Mouse (Mus musculus) ES-E14 (cell line): Measurements from ENCODE around the gene Itpa. TPM values are rescaled to one million over a fixed set of nuclear protein-coding genes. Genes with fewer than 3 reads are reported as not detected.

ENCODE experiments used
- DNase-seq: peaks from one replicate; pipeline ENCODE4 v3.0.0-alpha.2; 2013; ENCODE audit warnings: low read depth, low spot score
- H3K27ac ChIP-seq: 2 replicates; pipeline ENCODE4 v1.5.1; 2012; ENCODE audit warnings: low read depth, mild to moderate bottlenecking, low read length, moderate library complexity, mixed read lengths; ENCODE audit not compliant: poor library complexity, insufficient read depth, severe bottlenecking
- H3K36me3 ChIP-seq: 2 replicates; pipeline ENCODE4 v1.6.1; 2012; ENCODE audit warnings: mild to moderate bottlenecking, low read length, moderate library complexity, mixed read lengths; ENCODE audit not compliant: control insufficient read depth, poor library complexity, insufficient read depth, severe bottlenecking
- H3K4me1 ChIP-seq, 2 experiments: fragments of 150-350 bp in 1 of 2; sonication (generic) in 1 of 2; 2 replicates each; pipeline ENCODE4 v1.6.1; 2012; ENCODE audit warnings: low read length in 2 of 2, mild to moderate bottlenecking in 1 of 2, mixed read lengths in 1 of 2; ENCODE audit not compliant: control insufficient read depth in 2 of 2, insufficient read depth in 2 of 2, poor library complexity in 1 of 2
- H3K4me3 ChIP-seq, 2 experiments: fragments of 150-350 bp in 1 of 2; sonication (generic) in 1 of 2; 2 replicates each; pipeline ENCODE4 v1.5.1; 2012; ENCODE audit warnings: low read length in 2 of 2, low read depth in 1 of 2, mild to moderate bottlenecking in 1 of 2, mixed read lengths in 1 of 2; ENCODE audit not compliant: insufficient read depth in 1 of 2, poor library complexity in 1 of 2, severe bottlenecking in 1 of 2
- H3K9ac ChIP-seq: 2 replicates; pipeline ENCODE4 v1.6.1; 2012; ENCODE audit warnings: low read depth, mild to moderate bottlenecking, low read length, mixed read lengths; ENCODE audit not compliant: poor library complexity, insufficient read depth, severe bottlenecking
- H3K9me3 ChIP-seq: fragments of 150-350 bp; sonication (generic); 2 replicates; pipeline ENCODE4 v1.6.1; 2012; ENCODE audit warnings: low read depth, mild to moderate bottlenecking, low read length; ENCODE audit not compliant: control insufficient read depth, insufficient read depth
- CHD2 ChIP-seq: IDR thresholded peaks from 2 replicates; pipeline ENCODE4 v1.6.1; 2014; ENCODE audit warnings: mild to moderate bottlenecking, low read depth, low read length, inconsistent platforms
- HCFC1 ChIP-seq: IDR thresholded peaks from 2 replicates; pipeline ENCODE4 v1.6.1; 2012; ENCODE audit warnings: low read length, inconsistent platforms, borderline replicate concordance; ENCODE audit not compliant: insufficient read depth
- MAFK ChIP-seq: IDR thresholded peaks from 2 replicates; pipeline ENCODE4 v1.6.1; 2014; ENCODE audit warnings: mild to moderate bottlenecking, low read depth, low read length, inconsistent platforms; ENCODE audit not compliant: insufficient read depth
- ZC3H11A ChIP-seq: IDR thresholded peaks from 2 replicates; pipeline ENCODE4 v1.6.1; 2012; ENCODE audit warnings: low read depth, mild to moderate bottlenecking, inconsistent platforms, low read length, borderline replicate concordance
- ZNF384 ChIP-seq: IDR thresholded peaks from 2 replicates; pipeline ENCODE4 v1.6.1; 2012; ENCODE audit warnings: low read depth, low read length, inconsistent platforms
- in situ Hi-C, 2 experiments: fragments of 600-800 bp; cut with MboI; formaldehyde crosslinking; loops; one replicate each; pipeline ENCODE4 v1.15.1; 2025; ENCODE audit warnings: low sequenced_read_pairs in 2 of 2, inconsistent platforms in 1 of 2; ENCODE audit not compliant: unreplicated experiment in 2 of 2
- total RNA-seq: library from RNA; depleted of rRNA; stranded (reverse); fragments of 300-350 nt; gene quantifications from 2 replicates; pipeline ENCODE4 v1.2.3, GENCODE M21; 2012; rRNA removed

The Itpa gene
- 55.0 and 83.4 TPM in 2 replicates for total RNA-seq

- H3K4me1 ChIP-seq = peaks cover 0 to 6% of the 10 kb centered on the region in 2 experiments; a peak in 2 of 4 replicates
- H3K36me3 ChIP-seq = peaks cover 13% of the 10 kb centered on the region
- H3K9me3 ChIP-seq = no peaks in the 10 kb centered on the region
- in situ Hi-C loops = no loop called here
- DNase-seq = peak; percentile 87
- TF ChIP-seq ZNF384 (no peak), MAFK (no peak), HCFC1 (0 out of 2 replicates have a peak, but pooled peaks have one; percentile 59)
- peak within 1 kb of the TSS; percentile 54 for H3K27ac ChIP-seq
- peak within 1 kb of the TSS; percentile 83 to 90 for H3K4me3 ChIP-seq
- peak within 1 kb of the TSS; percentile 87 for H3K9ac ChIP-seq
Measured at GRCm38 (mm10) chr2:130667559-130667958, at the start of gene Itpa. Itpa (plus strand) TSS chr2:130667610.

GRCm38 (mm10) chr2:130618972-130619371, 48.4 kb upstream of the Itpa start:
- Histone ChIP-seq H3K27ac (no peak overlapping the region), H3K9ac (no peak overlapping the region), H3K36me3 (peaks cover 20% of the 10 kb centered on the region), H3K4me1 (no peaks in the 10 kb centered on the region; a peak in 1 of 4 replicates), H3K9me3 (no peaks in the 10 kb centered on the region), H3K4me3 (no peak overlapping the region)
- in situ Hi-C loops = no loop called here
- no peak for DNase-seq
- TF ChIP-seq ZNF384 = no peak
- no peak for TF ChIP-seq ZC3H11A
- TF ChIP-seq CHD2 = no peak
- TF ChIP-seq MAFK = no peak
- no peak for TF ChIP-seq HCFC1

- in situ Hi-C loops = no loop called here
Measured at GRCm38 (mm10) chr2:130628424-130628823, 39.0 kb upstream of the Itpa start.

GRCm38 (mm10) chr2:130629080-130629838, 38.2 kb upstream of the Itpa start:
- Histone ChIP-seq H3K36me3 (peaks cover 12% of the 10 kb centered on the region), H3K9ac (peak overlapping the region; percentile 99), H3K4me3 (peak overlapping the region; percentile 92 to 93), H3K27ac (peak overlapping the region; percentile 45), H3K9me3 (no peaks in the 10 kb centered on the region), H3K4me1 (peaks cover 5 to 16% of the 10 kb centered on the region in 2 experiments; a peak in 3 of 4 replicates)
- TF ChIP-seq ZNF384 (no peak), HCFC1 (no peak), CHD2 (no peak), ZC3H11A (no peak), MAFK (no peak)
- in situ Hi-C loops = no loop called here
- DNase-seq = no peak

More at GRCm38 (mm10) chr2:130628424-130628823, 39.0 kb upstream of the Itpa start:
- no peak overlapping the region for H3K27ac ChIP-seq
- H3K9me3 ChIP-seq = no peaks in the 10 kb centered on the region
- DNase-seq = no peak
- H3K36me3 ChIP-seq = peaks cover 12% of the 10 kb centered on the region
- no peak overlapping the region; the same call in 1 of the 2 replicates for H3K9ac ChIP-seq
- peak overlapping the region; percentile 92 to 93; a peak in 3 of 4 replicates for H3K4me3 ChIP-seq
- no peak for TF ChIP-seq MAFK
- TF ChIP-seq ZNF384 = no peak
- TF ChIP-seq ZC3H11A = no peak
- TF ChIP-seq HCFC1 = no peak
- peaks cover 3 to 8% of the 10 kb centered on the region in 2 experiments; a peak in 3 of 4 replicates for H3K4me1 ChIP-seq
